In genomic region chr13:24551100-24551931, GRCm38 (mm10) we compare ENCODE assay signal across 11 mouse cellular contexts. TPM values are rescaled to one million over a fixed set of nuclear protein-coding genes. Genes with fewer than 3 reads are reported as not detected.
DNase-seq lines count a peak whose midpoint lies in the region; ATAC-seq and TF ChIP-seq lines count a peak whose summit lies in the region.
"Had no signal": no experiment of that assay in that cellular context is flagged by ENCODE, and none has a peak within 500 bp of the region (broad histone marks: within the 10 kb centered on the region; RNA-seq: fewer than 3 reads in every experiment).

No protein-coding gene starts in this region.

- 22% methylated on average over 12 of the region's 14 CpGs for WGBS in heart, embryonic 16.5 days
- WGBS in forebrain, postnatal 0 days = 21% methylated on average over 10 of the region's 14 CpGs
- 52% methylated on average over 14 of the region's 14 CpGs for WGBS in midbrain, embryonic 15.5 days

- peak; percentile 47; the same call in 1 of the 2 replicates for ATAC-seq in heart, embryonic 16.5 days (replicated peaks; ENCODE audit: extremely low read depth, insufficient read depth, low FRiP score)
- ATAC-seq in forebrain, postnatal 0 days = peak; percentile 87
- ATAC-seq in midbrain, embryonic 15.5 days (replicated peaks) = peak; percentile 89
- no peak for ATAC-seq in cerebellum, adult (ENCODE audit: insufficient number of reproducible peaks, low FRiP score, low TSS enrichment)

- peak overlapping the region; percentile 36 for H3K4me2 ChIP-seq in heart, embryonic 16.5 days (ENCODE audit: low read depth, low read length)
- no peak overlapping the region for H3K4me2 ChIP-seq in forebrain, postnatal 0 days (ENCODE audit: low read depth)
- peak overlapping the region; percentile 13; the same call in 1 of the 2 replicates for H3K4me2 ChIP-seq in midbrain, embryonic 15.5 days
- H3K4me2 ChIP-seq: lung, embryonic 15.5 days had no signal

- DNase-seq in heart, adult 8-10 months (ENCODE audit: low spot score) = no peak
- DNase-seq in brain, embryonic 14.5 days (ENCODE audit: low read depth) = peak; percentile 81
- peak; percentile 52 for DNase-seq in forebrain, postnatal 0 days
- no peak for DNase-seq in adrenal gland, postnatal 14 days
- DNase-seq in left cerebral cortex, adult 18-20 months (ENCODE audit: low spot score in 2 of 2) = no peak
- DNase-seq: adrenal gland, postnatal 36 days; kidney, adult 9 months had no signal

- no peak for TF ChIP-seq POLR2A in brain, embryonic 14.5 days (IDR thresholded peaks at IDR 0.05; ENCODE audit: borderline replicate concordance, extremely low read depth, insufficient read depth, insufficient read length, poor library complexity, severe bottlenecking)

- no peaks in the 10 kb centered on the region for H3K27me3 ChIP-seq in heart, embryonic 16.5 days (ENCODE audit: control insufficient read depth, insufficient read depth, low read length)
- H3K27me3 ChIP-seq in forebrain, postnatal 0 days (ENCODE audit: insufficient read depth, low read length) = no peaks in the 10 kb centered on the region
- no peaks in the 10 kb centered on the region for H3K27me3 ChIP-seq in midbrain, embryonic 15.5 days (replicated peaks)
- H3K27me3 ChIP-seq: lung, embryonic 15.5 days had no signal

- H3K9ac ChIP-seq in heart, embryonic 16.5 days (ENCODE audit: low read length) = no peak overlapping the region
- H3K9ac ChIP-seq in forebrain, postnatal 0 days = no peak overlapping the region
- H3K9ac ChIP-seq in midbrain, embryonic 15.5 days = no peak overlapping the region
- H3K9ac ChIP-seq: lung, embryonic 15.5 days had no signal

- peaks cover 42% of the 10 kb centered on the region for H3K4me1 ChIP-seq in heart, embryonic 16.5 days (ENCODE audit: control insufficient read depth, insufficient read depth, low read length)
- no peaks in the 10 kb centered on the region for H3K4me1 ChIP-seq in forebrain, postnatal 0 days (ENCODE audit: insufficient read depth)
- peaks cover 23% of the 10 kb centered on the region for H3K4me1 ChIP-seq in midbrain, embryonic 15.5 days

- no peaks in the 10 kb centered on the region for H3K9me3 ChIP-seq in heart, embryonic 16.5 days (replicated peaks; ENCODE audit: control insufficient read depth, low read length)
- H3K9me3 ChIP-seq in forebrain, postnatal 0 days (ENCODE audit: low read length) = no peaks in the 10 kb centered on the region
- no peaks in the 10 kb centered on the region for H3K9me3 ChIP-seq in midbrain, embryonic 15.5 days
- H3K9me3 ChIP-seq: lung, embryonic 15.5 days had no signal

- no peak for TF ChIP-seq CTCF in brain, embryonic 14.5 days (IDR thresholded peaks at IDR 0.05; ENCODE audit: borderline replicate concordance, extremely low read depth, insufficient read depth, insufficient read length)
- TF ChIP-seq CTCF in forebrain, postnatal 0 days (IDR thresholded peaks at IDR 0.05; ENCODE audit: low read depth) = no peak

- H3K36me3 ChIP-seq in heart, embryonic 16.5 days (ENCODE audit: control insufficient read depth, insufficient read depth) = no peaks in the 10 kb centered on the region
- H3K36me3 ChIP-seq in forebrain, postnatal 0 days (ENCODE audit: insufficient read depth) = no peaks in the 10 kb centered on the region
- no peaks in the 10 kb centered on the region for H3K36me3 ChIP-seq in midbrain, embryonic 15.5 days (replicated peaks)
- H3K36me3 ChIP-seq: lung, embryonic 15.5 days had no signal

- peak overlapping the region; percentile 22; the same call in 1 of the 2 replicates for H3K27ac ChIP-seq in heart, embryonic 16.5 days (ENCODE audit: low read length)
- H3K27ac ChIP-seq in forebrain, postnatal 0 days (ENCODE audit: low read depth, low read length) = peak overlapping the region; percentile 59; the same call in 1 of the 2 replicates
- H3K27ac ChIP-seq in midbrain, embryonic 15.5 days = peak overlapping the region; percentile 59
- H3K27ac ChIP-seq: lung, embryonic 15.5 days had no signal

- H3K4me3 ChIP-seq in heart, embryonic 16.5 days (ENCODE audit: low read length) = no peak overlapping the region
- no peak overlapping the region for H3K4me3 ChIP-seq in forebrain, postnatal 0 days (ENCODE audit: low read depth, low read length)
- no peak overlapping the region for H3K4me3 ChIP-seq in midbrain, embryonic 15.5 days
- H3K4me3 ChIP-seq: lung, embryonic 15.5 days had no signal

RNA-seq across cellular contexts. Expression of gene Ripor2, which starts 30.7 kb away (rescaled TPM):
- polyA plus RNA-seq in heart, embryonic 16.5 days (2015; fragmentation: Nextera tagmentation; extraction: Ambion mirVana) = 17.3 and 17.8 TPM in 2 replicates
- total RNA-seq in heart, adult 8-10 months (2022) = 10 to 100 TPM in 2 of 4 experiments, 1 to 10 TPM in 2; 3.9 to 11.7 (median 8.3) TPM
- polyA plus RNA-seq in brain, embryonic 14.5 days (2012; rRNA removed) = 29.5 and 32.0 TPM in 2 replicates
- total RNA-seq in forebrain, postnatal 0 days (2014; rRNA removed) = 51.5 and 53.2 TPM in 2 replicates
- 13.8 and 21.3 TPM in 2 replicates for polyA plus RNA-seq in forebrain, postnatal 0 days (2015; fragmentation: Nextera tagmentation; extraction: Ambion mirVana)
- 32.3 and 34.0 TPM in 2 replicates for polyA plus RNA-seq in midbrain, embryonic 15.5 days (2015; fragmentation: Nextera tagmentation; extraction: Ambion mirVana)
- 3.4 and 20.0 TPM in 2 replicates for total RNA-seq in adrenal gland, postnatal 14 days (2021)
- total RNA-seq in left cerebral cortex, adult 18-20 months (2021) = 10 to 100 TPM; 60.1 to 61.7 TPM

Comparison
In these comparisons a context has a peak if more than half of its experiments do, and no peak if none do; other contexts are left out.
1. DNase-seq: peak in brain, embryonic 14.5 days (single experiment) and forebrain, postnatal 0 days (single experiment); none in heart, adult 8-10 months (single experiment), adrenal gland, postnatal 14 days (single experiment) and left cerebral cortex, adult 18-20 months (0 of 2).
2. Peak in every context shown above with its lines, with median percentiles within 50 percentile points of each other: H3K27ac ChIP-seq.